Mouse (Mus musculus) stomach, postnatal 0 days (tissue): ENCODE data around the gene Cox17. TPM values are rescaled to one million over a fixed set of nuclear protein-coding genes. Genes with fewer than 3 reads are reported as not detected.
A peak's percentile ranks its signal among the peaks of the same experiment; 100 is the strongest.

ENCODE experiments used
- ATAC-seq: fragments of 200-750 bp; cut with Nextera tagmentation; 2 replicates; pipeline ENCODE4 v1.8.0; 2017; ENCODE audit not compliant: low FRiP score, low TSS enrichment
- DNase-seq: peaks from one replicate; pipeline ENCODE4 v3.0.0-alpha.2; 2016; ENCODE audit warnings: low spot score
- H3K27ac ChIP-seq: fragments of 300-500 bp; sonication (generic); replicated peaks from 2 replicates; pipeline ENCODE4 v1.5.1; 2014; ENCODE audit warnings: mild to moderate bottlenecking, control low read depth
- H3K27me3 ChIP-seq: fragments of 300-500 bp; sonication (generic); 2 replicates; pipeline ENCODE4 v1.6.1; 2014; ENCODE audit warnings: low read length; ENCODE audit not compliant: control insufficient read depth, insufficient read depth
- H3K36me3 ChIP-seq: fragments of 300-500 bp; sonication (generic); 2 replicates; pipeline ENCODE4 v1.6.1; 2014; ENCODE audit warnings: low read length, mixed read lengths; ENCODE audit not compliant: control insufficient read depth, insufficient read depth
- H3K4me1 ChIP-seq: fragments of 300-500 bp; sonication (generic); replicated peaks from 2 replicates; pipeline ENCODE4 v1.6.1; 2014; ENCODE audit warnings: antibody characterized with exemption; ENCODE audit not compliant: control insufficient read depth, insufficient read depth
- H3K4me2 ChIP-seq: fragments of 300-500 bp; sonication (generic); replicated peaks from 2 replicates; pipeline ENCODE4 v1.6.1; 2014; ENCODE audit warnings: low read depth, mild to moderate bottlenecking, control low read depth, moderate library complexity
- H3K4me3 ChIP-seq: fragments of 300-500 bp; sonication (generic); 2 replicates; pipeline ENCODE4 v1.5.1; 2014; ENCODE audit warnings: low read depth, low read length, control low read depth
- H3K9ac ChIP-seq: fragments of 300-500 bp; sonication (generic); 2 replicates; pipeline ENCODE4 v1.6.1; 2014; ENCODE audit warnings: mild to moderate bottlenecking, low read length, control low read depth, mixed read lengths
- H3K9me3 ChIP-seq: fragments of 300-500 bp; sonication (generic); 2 replicates; pipeline ENCODE4 v1.6.1; 2016; ENCODE audit warnings: low read length; ENCODE audit not compliant: control insufficient read depth
- CTCF ChIP-seq: IDR thresholded peaks from 2 replicates; pipeline ENCODE4 v1.5.1; 2016; ENCODE audit warnings: antibody characterized with exemption, low read depth, mild to moderate bottlenecking, moderate library complexity
- EP300 ChIP-seq: optimal IDR thresholded peaks from 2 replicates; pipeline ENCODE3; 2016; ENCODE audit warnings: antibody characterized with exemption
- WGBS: fragments of 180-500 bp; shearing (Covaris S2); extraction: QIAGEN DNeasy Blood & Tissue Kit; methylation state at CpG from one replicate; pipeline ENCODE4 v1.1.7; 2014; 5-methylcytosine and 5-hydroxymethylcytosine counted together
- polyA plus RNA-seq: library from polyadenylated mRNA; unstranded; fragments of >200 nt; fragmentation: Nextera tagmentation; extraction: Ambion mirVana; gene quantifications from 2 replicates; pipeline ENCODE4 v1.2.1, GENCODE M21; 2015

The Cox17 gene
- polyA plus RNA-seq, 1 experiment from 2014 or later: 327 TPM

GRCm38 (mm10) chr16:38359857-38360256 lies 13.1 kb downstream of the Cox17 start:
- no peaks in the 10 kb centered on the region; the same call in 1 of the 2 replicates for H3K36me3 ChIP-seq
- 50% methylated on average over 3 of the region's 3 CpGs for WGBS
- H3K4me3 ChIP-seq: no peak overlapping the region
- H3K9ac ChIP-seq: no peak overlapping the region
- no peaks in the 10 kb centered on the region for H3K27me3 ChIP-seq
- H3K9me3 ChIP-seq: no peaks in the 10 kb centered on the region
- no peak for TF ChIP-seq CTCF
- no peak for TF ChIP-seq EP300
- no peak for ATAC-seq
- H3K4me1 ChIP-seq: peaks cover 5% of the 10 kb centered on the region; the same call in 1 of the 2 replicates
- no peak for DNase-seq
- H3K4me2 ChIP-seq: no peak overlapping the region
- H3K27ac ChIP-seq: no peak overlapping the region

GRCm38 (mm10) chr16:38360317-38360716 lies 13.5 kb downstream of the Cox17 start:
- Histone ChIP-seq H3K4me1 (peaks cover 5% of the 10 kb centered on the region; the same call in 1 of the 2 replicates), H3K36me3 (no peaks in the 10 kb centered on the region; the same call in 1 of the 2 replicates), H3K9me3 (no peaks in the 10 kb centered on the region), H3K4me2 (no peak overlapping the region), H3K4me3 (no peak overlapping the region), H3K27me3 (no peaks in the 10 kb centered on the region), H3K27ac (no peak overlapping the region), H3K9ac (no peak overlapping the region)
- no peak for TF ChIP-seq EP300
- no peak for TF ChIP-seq CTCF
- no peak for DNase-seq
- ATAC-seq: no peak; the same call in 1 of the 2 replicates
- 22% methylated on average over 2 of the region's 2 CpGs for WGBS

GRCm38 (mm10) chr16:38361933-38362332 lies 15.1 kb downstream of the Cox17 start, which contains the start of gene Popdc2:
Gene Popdc2 (plus strand): TSS chr16:38362209.
- peak; percentile 30 for DNase-seq
- 0 out of 2 replicates have a peak, but pooled peaks have one; percentile 47 for ATAC-seq
- TF ChIP-seq EP300 (no peak), CTCF (no peak)

GRCm38 (mm10) chr16:38362493-38363255 lies 15.9 kb downstream of the Cox17 start:
- Histone ChIP-seq H3K9ac (peak overlapping the region; percentile 24), H3K27ac (peak overlapping the region; percentile 58), H3K4me2 (peak overlapping the region; percentile 34), H3K36me3 (no peaks in the 10 kb centered on the region), H3K27me3 (no peaks in the 10 kb centered on the region), H3K4me3 (peak overlapping the region; percentile 32), H3K9me3 (no peaks in the 10 kb centered on the region), H3K4me1 (peaks cover 5% of the 10 kb centered on the region; the same call in 1 of the 2 replicates)
- DNase-seq (no peak), ATAC-seq (0 out of 2 replicates have a peak, but pooled peaks have one; percentile 24)
- 61% methylated on average over 20 of the region's 20 CpGs for WGBS
- TF ChIP-seq EP300 (no peak), CTCF (no peak)

More at GRCm38 (mm10) chr16:38361933-38362332, 15.1 kb downstream of the Cox17 start, which contains the start of gene Popdc2:
- H3K9ac ChIP-seq: peak within 1 kb of the TSS; percentile 24
- no peaks in the 10 kb centered on the region for H3K27me3 ChIP-seq
- H3K4me1 ChIP-seq: peaks cover 5% of the 10 kb centered on the region; the same call in 1 of the 2 replicates
- peak within 1 kb of the TSS; percentile 58 for H3K27ac ChIP-seq
- 14% methylated on average over 10 of the region's 10 CpGs for WGBS
- peak within 1 kb of the TSS; percentile 32 for H3K4me3 ChIP-seq
- H3K4me2 ChIP-seq: peak within 1 kb of the TSS; percentile 34
- no peaks in the 10 kb centered on the region for H3K36me3 ChIP-seq
- no peaks in the 10 kb centered on the region for H3K9me3 ChIP-seq

- H3K9ac ChIP-seq: no peak overlapping the region
- no peak for TF ChIP-seq CTCF
- TF ChIP-seq EP300: no peak
- peak overlapping the region; percentile 32 for H3K4me3 ChIP-seq
- H3K36me3 ChIP-seq: no peaks in the 10 kb centered on the region
- no peak for ATAC-seq
- H3K4me2 ChIP-seq: peak overlapping the region; percentile 34
- no peak overlapping the region for H3K27ac ChIP-seq
- H3K4me1 ChIP-seq: peaks cover 5% of the 10 kb centered on the region; the same call in 1 of the 2 replicates
- no peaks in the 10 kb centered on the region for H3K27me3 ChIP-seq
- no peaks in the 10 kb centered on the region for H3K9me3 ChIP-seq
- no peak for DNase-seq
- 48% methylated on average over 3 of the region's 3 CpGs for WGBS
These were observed 16.4 kb downstream of the Cox17 start for GRCm38 (mm10) chr16:38363256-38363595.

GRCm38 (mm10) chr16:38363657-38364056 lies 16.9 kb downstream of the Cox17 start:
- no peak for ATAC-seq
- Histone ChIP-seq H3K9me3 (no peaks in the 10 kb centered on the region), H3K4me3 (peak overlapping the region; percentile 32), H3K9ac (no peak overlapping the region), H3K36me3 (no peaks in the 10 kb centered on the region), H3K27me3 (no peaks in the 10 kb centered on the region), H3K4me1 (peaks cover 5% of the 10 kb centered on the region; the same call in 1 of the 2 replicates), H3K4me2 (peak overlapping the region; percentile 34), H3K27ac (no peak overlapping the region)
- no peak for DNase-seq
- TF ChIP-seq CTCF (no peak), EP300 (no peak)
- WGBS: 76% methylated on average over 7 of the region's 7 CpGs
